Mouse (Mus musculus): Measurements from ENCODE around the gene Gfy.
"Not testable (repeated sequence)": the region's sequence is repeated elsewhere in the genome, so short reads cannot be mapped to it uniquely, and the experiment has no call there.

Gfy gene

GRCm38 (mm10) chr7:45193871-45194785 is 14.8 kb upstream of the Gfy start:
- no peak for DNase-seq (ENCODE audit: extremely low spot score)

GRCm38 (mm10) chr7:45193406-45193805 is 14.0 kb upstream of the Gfy start:
- DNase-seq (ENCODE audit: extremely low spot score), result no peak

GRCm38 (mm10) chr7:45192585-45193310 is 13.4 kb upstream of the Gfy start:
- DNase-seq (ENCODE audit: extremely low spot score), result no peak

- peak; percentile 53 for DNase-seq (ENCODE audit: extremely low spot score)
Observed at GRCm38 (mm10) chr7:45191803-45192363, 12.5 kb upstream of the Gfy start.

GRCm38 (mm10) chr7:45191161-45191560 is 11.8 kb upstream of the Gfy start:
- DNase-seq (ENCODE audit: extremely low spot score), result no peak

GRCm38 (mm10) chr7:45190186-45190585 is 10.8 kb upstream of the Gfy start:
- DNase-seq (ENCODE audit: extremely low spot score), result no peak

GRCm38 (mm10) chr7:45189600-45189999 is 10.2 kb upstream of the Gfy start:
- no peak for DNase-seq (ENCODE audit: extremely low spot score)

GRCm38 (mm10) chr7:45185921-45186320 is 6.6 kb upstream of the Gfy start:
- DNase-seq (ENCODE audit: extremely low spot score), result no peak

GRCm38 (mm10) chr7:45183672-45184071 is 4.3 kb upstream of the Gfy start:
- DNase-seq (ENCODE audit: extremely low spot score), result no peak

GRCm38 (mm10) chr7:45182606-45183005 is 3.2 kb upstream of the Gfy start:
- no peak for DNase-seq (ENCODE audit: extremely low spot score)

- peak; percentile 86 for DNase-seq (ENCODE audit: extremely low spot score)
Observed at GRCm38 (mm10) chr7:45182199-45182601, 2.8 kb upstream of the Gfy start.

- DNase-seq (ENCODE audit: extremely low spot score), result no peak
Observed at GRCm38 (mm10) chr7:45181540-45181939, 2.2 kb upstream of the Gfy start.

GRCm38 (mm10) chr7:45180896-45181477 is 1.6 kb upstream of the Gfy start, which contains the start of gene Pth2:
Gene Pth2 (plus strand): TSS chr7:45180995.
- DNase-seq (ENCODE audit: extremely low spot score), result no peak

GRCm38 (mm10) chr7:45178550-45178949 is 819 bp downstream of the Gfy start:
- no peak for DNase-seq (ENCODE audit: extremely low spot score)

GRCm38 (mm10) chr7:45176356-45176755 is 3.0 kb downstream of the Gfy start:
- DNase-seq (ENCODE audit: extremely low spot score), result no peak

- DNase-seq (ENCODE audit: extremely low spot score), result no peak
Observed at GRCm38 (mm10) chr7:45175929-45176328, 3.4 kb downstream of the Gfy start.

- no peak for DNase-seq (ENCODE audit: extremely low spot score)
Observed at GRCm38 (mm10) chr7:45175398-45175797, 4.0 kb downstream of the Gfy start.

- DNase-seq (ENCODE audit: extremely low spot score), result no peak
Observed at GRCm38 (mm10) chr7:45174567-45175280, 4.6 kb downstream of the Gfy start.

GRCm38 (mm10) chr7:45173772-45174171 is 5.6 kb downstream of the Gfy start:
- not testable (repeated sequence) for DNase-seq (ENCODE audit: extremely low spot score)

GRCm38 (mm10) chr7:45172974-45173373 is 6.4 kb downstream of the Gfy start:
- no peak for DNase-seq (ENCODE audit: extremely low spot score)

GRCm38 (mm10) chr7:45169495-45169894 is 9.9 kb downstream of the Gfy start:
- DNase-seq (ENCODE audit: extremely low spot score), result no peak
